Mouse (Mus musculus) granulocyte monocyte progenitor cell, adult 5-6 weeks (primary cell): ENCODE results near the gene Sash1. TPM values are rescaled to one million over a fixed set of nuclear protein-coding genes. Genes with fewer than 3 reads are reported as not detected.

Experiments used
- ATAC-seq: replicated peaks from 2 replicates; pipeline ENCODE4 v1.8.0; 2016; ENCODE audit warnings: mild to moderate bottlenecking, moderate TSS enrichment, inconsistent platforms; ENCODE audit not compliant: poor library complexity, severe bottlenecking
- total RNA-seq, 2 experiments: library from RNA; stranded (forward) in 1 of 2; stranded (reverse) in 1 of 2; fragments of 200-712, 200-1000 nt in 1 of 2; fragments of >200 nt in 1 of 2; fragmentation: Nextera tagmentation in 1 of 2; gene quantifications; 2 replicates each; pipeline ENCODE4 v1.2.3; 2014 to 2017

The Sash1 gene
- total RNA-seq, 2 experiments from 2014 or later = 1.9 to 2.4 TPM

DNA sequence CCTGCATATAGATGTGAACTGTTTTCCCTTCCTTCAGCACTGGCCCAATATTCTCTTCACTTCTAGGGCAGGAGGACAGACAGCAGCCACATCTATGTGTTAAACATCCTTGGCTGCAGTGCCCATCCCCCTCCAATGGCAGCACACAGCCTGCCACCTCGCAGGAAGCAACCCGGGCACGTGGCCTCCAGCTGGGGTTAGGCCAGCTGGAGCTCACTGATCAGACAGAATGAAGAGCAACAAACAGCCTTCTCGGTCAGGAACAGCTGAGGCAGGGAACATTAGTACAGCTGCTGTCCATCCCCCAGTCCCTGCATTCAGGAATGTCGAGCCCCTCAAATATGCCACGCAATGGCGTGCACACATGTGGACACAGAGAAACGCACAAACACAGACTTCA lies 81.6 kb downstream of the Sash1 start:
- ATAC-seq = no peak

DNA sequence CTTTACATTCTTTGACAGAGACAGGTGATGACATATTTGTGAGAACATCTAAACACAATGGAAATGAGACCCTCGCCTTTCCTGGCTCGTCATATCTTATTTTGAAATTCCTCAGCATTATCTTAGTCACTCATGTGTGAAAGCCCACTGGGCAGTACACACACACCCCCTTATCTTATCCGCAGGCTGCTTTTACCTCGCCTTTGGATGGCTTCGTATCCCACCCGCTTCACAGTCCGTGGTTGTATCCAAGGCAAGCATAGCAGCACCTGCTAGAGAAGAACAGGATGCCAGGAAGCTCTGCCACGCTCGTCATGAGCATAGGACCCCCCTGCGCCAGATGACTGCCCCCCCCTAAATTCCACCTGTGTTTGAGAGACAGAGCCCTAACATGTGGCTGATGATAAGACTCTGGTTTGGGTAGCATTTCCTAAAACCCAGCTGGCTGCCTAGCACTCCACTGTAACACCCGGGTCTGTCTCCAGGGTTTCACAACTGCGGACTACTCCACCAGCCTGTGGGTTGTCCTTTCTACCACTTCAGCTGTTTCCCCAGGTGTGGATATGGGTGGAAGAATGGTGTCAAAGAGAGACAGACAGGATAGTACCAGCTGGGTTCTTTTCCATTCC lies 84.0 kb downstream of the Sash1 start:
- no peak for ATAC-seq

DNA sequence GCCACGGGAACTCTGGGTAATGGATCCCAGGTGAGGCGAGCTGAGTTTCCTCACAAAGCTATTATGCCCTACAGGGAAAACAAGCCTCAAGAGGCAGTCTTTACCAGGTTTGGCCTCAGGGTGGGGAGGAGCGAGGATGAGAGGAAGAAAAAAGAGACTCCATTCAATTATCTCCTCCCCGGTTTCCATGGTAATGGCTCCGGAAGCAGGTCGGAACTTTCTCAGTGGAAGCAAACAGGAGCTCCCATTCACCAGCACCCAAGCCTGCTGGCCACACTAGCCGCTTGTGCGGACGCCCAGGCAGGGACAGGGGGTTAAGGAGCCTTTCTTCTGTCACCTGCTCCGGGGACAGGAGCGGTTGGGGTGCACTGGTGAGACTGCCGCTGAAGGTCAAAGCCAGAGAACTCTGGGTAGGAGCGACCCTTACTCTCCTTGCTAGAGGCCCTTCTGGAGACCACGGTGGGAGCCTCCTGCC lies 84.7 kb downstream of the Sash1 start:
- no peak for ATAC-seq

GRCm38 (mm10) chr10:8797826-8798225 lies 88.0 kb downstream of the Sash1 start:
- ATAC-seq = no peak

- ATAC-seq = peak; percentile 88
Measured at GRCm38 (mm10) chr10:8795336-8795735, 90.5 kb downstream of the Sash1 start.

DNA sequence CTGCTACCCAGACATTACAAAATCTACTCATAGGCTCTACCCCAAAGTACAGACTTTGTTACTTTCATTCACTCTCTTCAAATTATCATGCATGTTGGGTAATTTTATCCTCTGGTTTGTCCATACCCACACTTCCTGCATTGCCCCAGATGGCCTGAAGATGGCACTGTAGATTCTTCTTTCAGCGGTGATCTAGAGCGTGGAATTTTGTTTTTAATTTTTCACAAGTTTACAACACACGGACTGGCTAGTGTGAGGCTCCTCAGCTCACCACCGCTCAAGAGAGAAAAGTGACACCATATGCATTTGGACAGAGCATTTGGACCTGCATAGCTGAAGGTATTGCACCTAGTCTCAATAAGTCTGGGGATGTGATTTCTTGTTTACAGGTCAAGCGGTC lies 93.5 kb downstream of the Sash1 start:
- peak; percentile 79 for ATAC-seq

- no peak for ATAC-seq
Measured at GRCm38 (mm10) chr10:8789096-8789495, 96.8 kb downstream of the Sash1 start.

DNA sequence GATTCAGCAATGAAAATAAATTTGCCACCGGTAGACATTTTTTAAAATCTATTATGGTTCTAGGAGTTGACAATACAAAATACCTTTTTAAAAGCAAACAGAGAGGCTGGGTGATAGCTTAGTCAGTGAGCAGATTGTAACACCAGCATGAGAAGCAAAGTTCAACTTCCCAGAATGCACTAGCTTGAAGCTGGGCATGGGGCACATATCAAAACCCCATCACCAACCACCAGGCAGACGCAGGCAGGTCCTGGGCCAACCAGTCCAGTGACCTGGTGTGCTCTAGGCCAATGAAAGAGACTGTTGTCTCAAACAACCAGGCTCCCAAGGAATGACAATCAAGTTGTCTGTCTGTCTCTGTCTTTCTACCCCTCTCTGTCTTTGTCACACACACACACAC lies 98.6 kb downstream of the Sash1 start:
- no peak for ATAC-seq

GRCm38 (mm10) chr10:8785451-8786145 lies 100.3 kb downstream of the Sash1 start:
- no peak for ATAC-seq

DNA sequence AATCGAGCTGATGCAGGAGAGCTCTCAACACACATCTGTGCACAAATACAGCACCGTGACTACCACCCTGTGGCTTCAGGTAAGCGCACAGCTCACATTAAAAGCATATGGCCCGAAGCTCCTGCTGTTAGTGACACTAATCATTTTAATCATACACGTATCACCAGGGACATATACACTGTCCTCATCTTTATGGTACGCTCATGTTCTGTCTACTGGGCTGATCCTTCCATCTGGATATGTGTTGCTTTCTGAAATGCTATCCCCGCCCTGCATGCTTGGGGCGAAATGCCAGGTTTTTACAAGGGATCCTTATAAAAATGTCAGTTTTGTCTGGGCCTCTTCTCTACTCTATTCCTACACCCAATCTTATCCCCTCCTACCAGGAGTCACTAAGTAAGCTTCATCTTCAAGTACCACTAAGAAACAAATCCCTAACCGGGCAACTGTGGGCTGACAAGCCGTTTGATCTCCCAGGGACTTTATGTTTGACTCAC lies 103.9 kb downstream of the Sash1 start:
- no peak for ATAC-seq

DNA sequence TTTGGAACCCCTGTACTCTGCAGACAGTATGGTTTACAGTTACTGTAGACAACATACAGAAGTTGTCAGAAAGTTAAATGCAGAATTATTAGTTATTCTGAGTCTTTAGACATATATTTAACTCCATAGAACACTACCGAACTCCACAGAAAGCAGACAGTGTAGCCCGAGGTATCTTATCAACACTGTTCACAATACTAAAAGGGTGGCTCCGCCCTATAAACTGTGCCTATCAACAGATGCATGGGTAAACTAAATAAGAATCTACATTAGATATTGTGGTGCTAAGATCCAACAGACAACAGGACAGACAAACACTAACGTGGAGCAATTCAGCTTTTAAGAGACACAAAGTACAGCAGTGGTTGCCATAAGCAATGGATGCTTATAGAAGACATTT lies 106.0 kb downstream of the Sash1 start:
- no peak for ATAC-seq

GRCm38 (mm10) chr10:8778845-8779244 lies 107.0 kb downstream of the Sash1 start:
- no peak for ATAC-seq

- ATAC-seq = peak; percentile 80
Measured at GRCm38 (mm10) chr10:8777552-8778253, 108.2 kb downstream of the Sash1 start.

- ATAC-seq = no peak
Measured at GRCm38 (mm10) chr10:8776791-8777190, 109.1 kb downstream of the Sash1 start.

DNA sequence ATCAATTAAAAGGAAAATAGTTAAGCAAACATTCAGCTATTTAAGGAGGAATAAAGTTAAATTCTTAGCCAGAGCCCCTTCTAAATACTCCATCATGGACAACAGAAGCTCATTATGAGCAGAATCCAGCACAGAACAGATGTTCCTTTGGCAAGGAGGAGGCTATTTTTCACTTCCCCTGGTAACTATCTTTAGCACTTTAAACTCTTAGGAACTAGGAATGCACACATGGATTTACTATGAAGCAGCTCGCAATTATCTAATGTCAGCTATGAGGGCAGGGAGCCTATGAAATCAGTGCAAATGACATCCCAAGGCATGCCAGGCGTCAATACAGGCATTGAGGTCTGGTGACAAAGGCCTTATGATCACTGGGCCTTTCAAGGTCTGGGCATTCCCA lies 110.1 kb downstream of the Sash1 start:
- no peak for ATAC-seq

- peak; percentile 62 for ATAC-seq
Measured at GRCm38 (mm10) chr10:8772464-8773209, 113.2 kb downstream of the Sash1 start.

- no peak for ATAC-seq
Measured at GRCm38 (mm10) chr10:8770931-8771653, 114.8 kb downstream of the Sash1 start.

- no peak for ATAC-seq
Measured at GRCm38 (mm10) chr10:8768654-8769053, 117.2 kb downstream of the Sash1 start.

DNA sequence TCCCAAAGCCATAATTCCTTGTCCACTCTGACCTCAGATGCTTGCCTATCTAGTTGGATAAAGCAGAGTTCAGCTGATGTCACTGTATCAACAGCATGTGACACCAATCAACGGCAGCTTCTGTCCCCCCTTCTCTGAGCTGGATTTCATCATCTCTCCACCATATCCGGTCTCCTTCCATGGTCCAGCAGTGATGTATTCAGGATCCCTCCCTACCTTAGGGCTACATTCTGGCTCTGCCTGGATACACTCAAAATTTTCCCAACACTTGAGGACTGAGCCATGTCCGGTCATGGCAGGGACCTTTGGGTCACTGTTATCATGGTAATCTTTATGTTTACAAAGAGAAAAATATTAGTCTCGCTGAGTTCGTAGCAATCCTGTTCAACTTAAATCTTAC lies 118.5 kb downstream of the Sash1 start:
- no peak for ATAC-seq
